Mouse (Mus musculus): ENCODE data around the gene Tmed4. TPM values are rescaled to one million over a fixed set of nuclear protein-coding genes. Genes with fewer than 3 reads are reported as not detected.

Gene Tmed4
- 24.4 TPM for polyA plus RNA-seq (2014; fragmentation: Illumina TruSeq; extraction: RNeasy Lipid Tissue Mini Kit (QIAGEN cat#74804); ENCODE audit: low read depth, low replicate concordance)

DNA sequence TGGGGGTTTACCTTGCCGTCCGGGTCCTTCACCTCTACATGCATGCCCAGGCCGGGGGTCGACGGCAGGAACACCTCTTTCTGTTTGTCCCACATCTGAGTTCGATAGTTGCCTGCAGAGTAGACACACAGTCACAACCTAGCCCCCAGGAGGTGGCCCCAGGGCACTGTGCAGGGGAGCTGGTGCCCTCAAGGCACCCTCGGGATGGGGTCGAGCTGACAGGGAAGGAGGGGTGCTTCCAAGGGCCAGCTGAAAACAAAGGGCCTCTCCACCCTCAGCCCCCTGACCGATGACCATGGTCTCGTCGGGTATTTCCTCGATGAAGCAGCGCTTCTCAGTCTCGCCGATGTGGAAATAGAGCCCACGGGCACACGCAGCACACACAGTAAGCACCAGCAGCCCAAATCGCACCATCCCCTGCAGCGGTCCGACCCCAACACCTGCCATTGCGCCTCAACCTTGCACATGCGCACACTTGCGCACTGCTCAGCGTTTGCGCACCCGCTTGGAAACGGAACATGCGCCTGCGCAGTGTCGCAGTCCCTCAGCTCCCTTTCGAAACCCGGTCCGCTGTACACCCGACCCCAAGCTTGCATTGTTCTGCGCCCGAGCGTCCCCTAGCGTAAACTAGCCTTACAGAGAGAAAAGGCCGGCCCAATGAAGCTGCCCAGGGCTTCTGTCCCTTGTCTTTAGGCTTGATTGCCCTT lies at the start of gene Tmed4:
Tmed4 (minus strand) TSS at position 484 of the 707 bp plus-strand sequence.

DNA sequence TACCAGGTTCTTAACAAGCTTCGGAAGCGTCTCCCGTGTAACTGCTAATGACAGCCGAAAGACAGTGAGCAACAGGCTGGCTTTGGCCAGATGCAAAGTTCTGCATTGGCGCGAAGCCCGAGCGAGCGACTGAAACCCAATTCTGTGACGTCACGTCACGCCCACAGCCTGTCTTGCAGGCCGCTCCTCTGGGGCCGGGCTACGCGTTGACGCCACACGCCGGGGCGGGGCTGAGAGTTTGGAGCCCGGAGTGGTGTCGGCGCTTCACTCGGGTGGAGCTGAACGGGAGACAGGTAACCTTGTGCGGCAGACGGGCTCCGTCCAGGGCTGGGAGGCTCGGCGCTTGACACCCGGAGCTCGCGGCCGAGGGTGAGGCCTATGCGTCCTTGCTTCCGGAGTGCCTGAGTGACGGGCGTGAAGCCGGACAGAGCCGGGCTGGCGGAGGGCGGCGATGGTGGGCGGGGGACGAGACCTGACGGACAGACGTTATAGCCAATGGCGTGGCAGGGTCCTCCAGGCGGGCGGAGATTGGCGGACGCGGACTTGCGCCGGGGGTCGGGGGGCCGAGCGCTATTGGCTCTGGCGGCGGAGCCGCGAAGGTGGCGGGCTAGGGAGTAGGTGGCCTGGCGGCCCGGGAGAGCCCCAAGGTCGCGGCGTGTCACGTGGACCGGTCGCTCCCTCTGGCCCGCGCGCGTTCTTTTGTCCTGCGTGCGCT lies 16.9 kb upstream of the Tmed4 start, which contains the start of gene Ogdh:
Ogdh (plus strand) TSS at position 233 of the 715 bp plus-strand sequence.

DNA sequence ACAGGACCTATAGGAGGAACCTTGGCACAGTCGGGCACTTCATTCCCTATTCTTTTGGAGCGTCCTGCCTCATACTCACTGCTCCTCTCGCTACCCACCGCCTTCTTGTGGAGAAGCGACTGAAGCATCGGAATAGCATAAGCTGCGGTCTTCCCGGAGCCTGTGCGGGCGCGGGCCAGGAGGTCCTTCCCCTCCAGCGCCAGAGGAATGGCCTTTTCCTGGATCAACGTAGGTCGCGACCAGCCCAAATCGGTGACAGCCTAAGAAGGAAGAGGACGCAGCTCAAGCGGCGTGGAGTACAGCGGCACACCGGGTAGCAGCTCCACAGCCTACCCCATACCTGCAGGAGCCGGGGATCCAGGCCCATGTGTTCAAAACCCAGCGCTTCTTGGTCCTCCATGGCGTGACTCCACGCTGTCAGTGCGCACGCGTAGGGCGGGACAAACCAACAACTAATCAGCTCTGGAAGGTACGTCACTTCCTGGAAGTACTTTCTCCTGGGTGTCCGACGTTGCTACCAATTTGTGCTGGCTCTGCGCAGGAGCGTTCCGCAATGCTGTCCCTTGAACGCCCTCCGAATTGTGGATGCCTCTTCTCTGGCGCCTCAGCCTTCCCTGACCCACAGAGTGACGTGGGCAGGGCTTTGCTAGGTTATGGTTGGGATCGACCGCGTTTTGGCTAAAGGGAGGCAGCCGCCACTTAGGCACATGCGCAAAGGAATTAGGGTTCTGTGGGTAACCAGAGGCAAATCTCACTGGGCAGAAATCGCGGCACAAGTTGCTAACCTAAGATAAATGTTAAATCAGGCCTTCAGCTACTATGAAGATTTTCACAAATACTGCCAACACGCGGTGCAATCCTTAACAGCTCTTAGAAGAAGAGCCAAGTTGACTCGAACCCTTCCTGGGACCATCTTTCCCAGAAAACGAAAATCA lies 7.1 kb downstream of the Tmed4 start, which contains the start of gene Ddx56:
Ddx56 (minus strand) TSS at position 453 of the 935 bp plus-strand sequence.

DNA sequence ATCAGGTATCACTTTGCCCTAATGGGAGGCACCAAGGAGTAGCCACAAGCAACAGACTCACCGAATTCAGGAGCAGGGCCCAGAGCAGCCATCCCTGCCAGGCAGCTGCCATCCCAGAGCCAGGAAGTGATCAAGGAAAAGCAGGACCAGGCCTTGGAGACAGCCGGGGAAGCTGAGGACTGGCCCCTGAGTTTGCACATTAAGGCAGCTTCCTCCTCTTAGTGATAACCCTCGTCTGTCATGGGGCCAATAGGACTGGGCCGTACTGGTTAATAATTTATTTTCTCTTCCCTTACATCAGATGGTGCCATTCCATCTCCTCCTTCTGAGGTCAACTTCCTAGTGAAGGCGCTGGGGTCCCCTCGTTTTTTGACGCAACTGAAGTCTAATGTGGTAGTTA lies 44.7 kb downstream of the Tmed4 start, which contains the start of gene Npc1l1:
Npc1l1 (minus strand) TSS at position 132 of the 400 bp plus-strand sequence.

Other genes starting within 250 kb of the Tmed4 start
- gene Camk2b, start 208.5 kb downstream of the Tmed4 start, polyA plus RNA-seq (2014; fragmentation: Illumina TruSeq; extraction: RNeasy Lipid Tissue Mini Kit (QIAGEN cat#74804); ENCODE audit: low read depth, low replicate concordance), result 1.2 TPM
- not detected for gene A730071L15Rik, start 74.8 kb downstream of the Tmed4 start, polyA plus RNA-seq (2014; fragmentation: Illumina TruSeq; extraction: RNeasy Lipid Tissue Mini Kit (QIAGEN cat#74804); ENCODE audit: low read depth, low replicate concordance)
- gene Nudcd3, start 74.5 kb downstream of the Tmed4 start, polyA plus RNA-seq (2014; fragmentation: Illumina TruSeq; extraction: RNeasy Lipid Tissue Mini Kit (QIAGEN cat#74804); ENCODE audit: low read depth, low replicate concordance), result 8.5 TPM
- not detected for gene Npc1l1, start 44.7 kb downstream of the Tmed4 start, polyA plus RNA-seq (2014; fragmentation: Illumina TruSeq; extraction: RNeasy Lipid Tissue Mini Kit (QIAGEN cat#74804); ENCODE audit: low read depth, low replicate concordance)
- gene Ddx56, start 7.1 kb downstream of the Tmed4 start, polyA plus RNA-seq (2014; fragmentation: Illumina TruSeq; extraction: RNeasy Lipid Tissue Mini Kit (QIAGEN cat#74804); ENCODE audit: low read depth, low replicate concordance), result 9.1 TPM
- gene Ogdh, start 16.8 kb upstream of the Tmed4 start, polyA plus RNA-seq (2014; fragmentation: Illumina TruSeq; extraction: RNeasy Lipid Tissue Mini Kit (QIAGEN cat#74804); ENCODE audit: low read depth, low replicate concordance), result 25.2 TPM
- gene Zmiz2, start 114.2 kb upstream of the Tmed4 start, polyA plus RNA-seq (2014; fragmentation: Illumina TruSeq; extraction: RNeasy Lipid Tissue Mini Kit (QIAGEN cat#74804); ENCODE audit: low read depth, low replicate concordance), result 0.56 TPM
- 924 TPM for gene Ppia, start 140.6 kb upstream of the Tmed4 start, polyA plus RNA-seq (2014; fragmentation: Illumina TruSeq; extraction: RNeasy Lipid Tissue Mini Kit (QIAGEN cat#74804); ENCODE audit: low read depth, low replicate concordance)
- 7.8 TPM for gene H2afv, start 169.6 kb upstream of the Tmed4 start, polyA plus RNA-seq (2014; fragmentation: Illumina TruSeq; extraction: RNeasy Lipid Tissue Mini Kit (QIAGEN cat#74804); ENCODE audit: low read depth, low replicate concordance)
- 25.3 TPM for gene Purb, start 201.0 kb upstream of the Tmed4 start, polyA plus RNA-seq (2014; fragmentation: Illumina TruSeq; extraction: RNeasy Lipid Tissue Mini Kit (QIAGEN cat#74804); ENCODE audit: low read depth, low replicate concordance)
- 0.11 TPM for gene Myo1g, start 246.1 kb upstream of the Tmed4 start, polyA plus RNA-seq (2014; fragmentation: Illumina TruSeq; extraction: RNeasy Lipid Tissue Mini Kit (QIAGEN cat#74804); ENCODE audit: low read depth, low replicate concordance)

All from liver, adult 10 weeks (tissue).